Mouse (Mus musculus): ENCODE measurements at regions not wholly inside any gene's neighbourhood (a gene's known extent, or its start where the extent isn't known, plus 50 kb on each side); places are given as distances from the start of the nearest gene placed in this dataset.

DNA sequence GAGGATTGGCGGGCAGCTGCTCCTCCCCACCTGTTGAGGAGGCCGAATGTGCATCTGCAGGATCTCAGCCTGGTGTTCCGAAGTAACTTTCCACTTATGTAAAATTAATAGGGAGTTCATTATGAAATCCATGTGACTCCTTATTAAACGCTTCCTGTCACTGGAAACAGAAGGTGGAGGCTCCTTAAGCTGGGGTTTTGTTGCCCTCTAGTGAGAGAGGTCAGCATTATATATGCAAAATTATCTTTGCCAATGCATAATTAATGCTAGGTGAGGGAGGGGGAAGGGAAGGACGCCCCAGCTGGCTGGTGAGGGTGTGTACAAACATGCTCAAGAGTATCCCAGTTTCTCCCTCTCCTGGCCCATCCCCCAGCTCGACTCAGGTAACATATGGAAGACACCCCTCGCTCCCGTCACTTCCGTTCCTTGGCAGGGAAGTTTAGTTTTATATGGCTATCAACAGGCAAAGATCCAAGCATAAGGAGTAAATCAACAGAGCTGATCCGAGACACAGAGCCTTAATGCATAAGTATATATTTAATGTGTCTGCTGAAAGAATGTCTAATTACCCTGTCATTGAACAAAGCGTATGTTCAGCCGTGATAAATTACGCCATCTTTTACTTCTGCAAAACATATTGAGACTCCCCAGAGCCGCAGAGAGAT, 71.2 kb upstream of the Cdh4 start:
- DNase-seq (ENCODE audit: low spot score), result no peak

DNA sequence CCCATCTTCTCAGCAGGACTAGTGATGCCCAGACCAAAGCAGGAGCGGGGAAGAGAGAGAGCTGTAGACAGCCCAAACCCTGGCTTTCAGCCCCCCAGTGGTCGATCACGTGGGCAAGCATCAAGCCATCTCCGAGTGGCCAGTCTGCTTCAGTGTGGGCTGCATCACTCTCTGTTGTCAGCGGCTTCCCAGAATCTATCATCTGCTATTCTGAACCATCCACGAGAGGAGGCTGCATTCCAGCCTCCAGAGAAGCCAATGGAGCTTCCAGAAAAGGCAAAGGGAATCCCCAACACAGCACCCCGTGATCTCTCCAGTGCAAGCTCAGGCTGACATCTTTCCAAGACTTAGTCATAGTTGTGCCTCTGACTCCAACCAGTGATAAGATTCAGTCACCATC, 70.7 kb upstream of the Cdh4 start:
- no peak for DNase-seq (ENCODE audit: low spot score)

DNA sequence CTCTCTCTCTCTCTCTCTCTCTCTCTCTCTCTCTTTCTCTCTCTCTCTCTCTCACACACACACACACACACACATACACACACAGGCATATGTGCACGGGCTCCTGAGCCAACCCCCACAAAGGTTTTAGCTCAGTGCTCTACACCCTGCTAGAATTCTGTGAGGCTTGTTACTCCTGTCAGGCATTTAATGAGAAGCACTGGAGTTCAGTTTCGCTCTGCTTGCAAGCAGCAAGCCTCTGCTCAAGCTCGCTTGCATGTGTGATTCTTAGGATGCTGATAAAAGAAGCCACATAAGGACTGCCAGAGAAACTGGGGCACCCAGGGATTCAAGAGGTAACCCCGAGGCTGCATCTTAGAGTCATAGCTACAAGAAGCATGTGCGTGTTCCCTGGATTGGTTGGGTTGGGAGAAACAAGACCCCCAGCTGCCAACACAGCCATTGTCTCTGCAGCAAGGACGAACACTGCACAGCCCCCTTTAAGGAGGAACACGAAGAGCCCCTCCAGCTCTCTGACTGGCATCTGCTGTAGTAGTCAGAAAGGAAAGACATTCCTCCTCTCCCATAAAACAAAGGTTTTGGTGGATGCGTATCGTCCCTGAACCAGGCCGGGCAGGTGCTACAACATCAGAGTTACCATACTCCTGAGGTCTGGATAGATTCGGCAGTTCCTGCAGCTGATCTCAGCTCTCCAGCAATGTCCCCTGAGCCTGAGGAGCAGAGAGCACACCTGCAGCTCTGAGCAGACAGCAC, 62.4 kb upstream of the Cdh4 start:
- no peak for DNase-seq (ENCODE audit: low spot score)

DNA sequence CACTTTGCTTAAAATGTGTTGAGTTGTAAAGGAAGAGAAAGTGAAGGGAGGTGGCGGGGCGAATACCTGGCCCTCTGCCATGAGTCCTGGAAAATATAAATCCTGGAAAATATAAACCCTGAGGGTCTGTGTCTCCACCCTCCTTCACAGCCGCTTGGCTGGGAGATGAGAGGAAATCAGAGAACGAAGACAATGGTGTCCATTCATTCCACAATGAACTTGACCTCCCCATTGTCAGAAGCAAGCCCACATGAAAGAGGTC, 61.9 kb upstream of the Cdh4 start:
- no peak for DNase-seq (ENCODE audit: low spot score)

DNA sequence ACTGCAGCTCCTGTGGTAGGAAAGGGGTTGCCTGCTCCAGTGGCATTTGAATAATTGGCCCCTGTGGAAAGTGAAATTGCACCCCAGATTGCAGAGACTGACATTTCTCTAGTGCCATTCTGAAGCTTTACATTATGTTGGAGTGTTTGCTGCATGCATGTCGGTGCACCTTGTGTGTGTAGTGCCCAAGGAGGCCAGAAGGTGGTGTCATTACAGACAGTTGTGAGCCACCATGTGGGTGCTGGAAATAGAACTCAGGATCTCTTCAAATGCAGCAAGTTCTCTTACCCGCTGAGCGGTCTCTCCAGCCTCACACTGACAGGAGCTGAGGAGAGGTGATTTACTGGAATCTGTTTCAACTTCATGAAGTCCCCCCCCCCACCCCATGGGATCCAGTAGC, 60.3 kb upstream of the Cdh4 start:
- DNase-seq (ENCODE audit: low spot score), result no peak

DNA sequence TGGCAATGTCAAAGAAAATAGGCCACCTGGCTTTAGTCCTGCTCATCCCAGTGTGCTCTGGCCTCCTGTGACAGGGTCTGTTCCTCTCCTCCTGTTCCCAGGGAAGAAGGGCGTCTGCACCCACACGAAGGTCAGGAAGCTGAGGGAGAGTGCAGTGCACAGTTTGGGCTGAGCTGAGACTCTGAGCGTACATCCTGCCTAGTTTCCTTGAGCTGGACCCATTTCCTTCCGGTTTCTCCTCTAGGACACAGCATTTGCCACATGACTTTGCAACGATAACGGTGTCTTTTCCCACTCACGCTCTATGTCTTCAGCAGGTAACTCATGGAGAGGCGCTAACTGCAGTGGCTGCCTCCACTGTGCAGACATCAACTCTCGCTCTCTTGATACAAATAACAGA, 59.6 kb upstream of the Cdh4 start:
- DNase-seq (ENCODE audit: low spot score), result no peak

DNA sequence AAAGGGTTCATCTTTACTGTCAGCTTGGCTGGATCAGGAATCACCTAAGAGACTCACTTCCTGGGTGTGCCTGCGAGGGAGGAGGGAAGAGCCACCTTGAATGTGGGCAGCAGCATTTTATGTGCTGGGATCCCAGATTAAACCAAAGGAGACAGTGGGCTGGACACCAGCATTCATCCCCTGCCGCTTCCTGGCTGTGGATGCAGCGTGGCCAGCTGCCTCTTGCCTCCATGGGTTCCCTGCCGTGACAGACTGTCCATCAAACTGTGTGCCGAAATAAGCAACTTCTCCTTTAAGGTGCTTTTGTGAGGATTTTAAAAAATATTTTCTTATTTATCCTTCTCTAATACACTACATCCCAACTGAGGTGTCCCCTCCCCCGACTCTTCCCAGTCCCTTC, 55.4 kb upstream of the Cdh4 start:
- DNase-seq (ENCODE audit: low spot score), result no peak

DNA sequence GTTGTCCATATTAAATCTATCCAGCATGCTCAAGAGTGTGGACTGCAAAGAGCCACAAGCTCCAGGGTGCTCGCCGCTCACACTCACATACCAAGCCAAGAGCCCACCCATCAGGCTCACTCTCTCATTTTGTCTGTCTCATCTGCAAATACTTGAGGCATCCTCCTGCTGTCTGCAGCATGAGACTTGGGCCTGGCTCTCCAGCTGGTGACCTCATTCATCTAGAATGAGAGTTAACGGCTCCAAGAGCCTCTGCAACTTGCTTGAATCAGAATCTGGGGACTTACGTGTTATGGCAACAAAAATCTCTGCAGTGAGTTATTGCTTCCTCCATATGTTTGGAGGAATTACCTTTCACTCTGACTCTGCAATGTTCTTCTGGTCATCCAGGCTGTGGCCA, 51.7 kb upstream of the Cdh4 start:
- no peak for DNase-seq (ENCODE audit: low spot score)

DNA sequence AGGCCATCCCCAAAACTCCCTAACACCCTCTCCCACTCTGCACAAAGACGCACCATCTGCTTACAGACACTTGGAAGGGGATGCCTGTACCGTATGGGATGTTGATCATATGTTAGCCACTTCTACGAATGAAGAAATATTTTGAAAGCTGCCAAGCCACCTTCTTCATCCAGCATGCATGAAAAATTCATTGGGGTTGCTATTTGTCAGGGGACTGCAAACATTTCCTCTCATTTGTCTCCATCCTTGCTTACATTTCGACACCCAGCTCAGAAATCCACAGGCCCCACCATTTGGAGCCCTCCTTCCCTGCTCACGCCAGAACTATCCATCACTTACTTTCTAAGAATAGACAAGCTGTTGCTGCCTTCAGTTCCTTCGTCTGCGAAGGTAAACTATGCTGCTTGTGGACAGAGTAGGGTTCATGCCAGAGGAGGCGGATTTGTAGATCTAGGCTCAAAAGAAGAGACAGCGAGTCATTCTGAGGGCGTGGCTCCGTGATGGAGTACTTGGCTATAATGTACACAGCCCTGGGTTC, 51.2 kb upstream of the Cdh4 start:
- no peak for DNase-seq (ENCODE audit: low spot score)

All from c-Kit-positive CD71-positive TER-119-positive erythroid progenitor cells, embryonic 14.5 days (primary cell).